Mouse (Mus musculus): ENCODE results near the gene Tmem63c.

Gene Tmem63c

GRCm38 (mm10) chr12:87029251-87029976, 8.3 kb downstream of the Tmem63c start:
- Histone ChIP-seq H3K9me3 (ENCODE audit: low read length) (no peaks in the 10 kb centered on the region), H3K27me3 (ENCODE audit: insufficient read depth, low read length) (peaks cover 25% of the 10 kb centered on the region), H3K36me3 (ENCODE audit: insufficient read depth, low read length) (no peaks in the 10 kb centered on the region), H3K4me1 (replicated peaks; ENCODE audit: low read depth, low read length) (peaks cover 32% of the 10 kb centered on the region), H3K4me3 (replicated peaks; ENCODE audit: low read length) (no peak overlapping the region)
- TF ChIP-seq POU5F1 (IDR thresholded peaks at IDR 0.05; ENCODE audit: borderline replicate concordance, low read length) (no peak), NANOG (IDR thresholded peaks at IDR 0.05; ENCODE audit: borderline replicate concordance, low read length) (no peak), CTCF (conservative IDR thresholded peaks at IDR 0.05; ENCODE audit: low read length) (no peak)

- no peaks in the 10 kb centered on the region for H3K36me3 ChIP-seq (ENCODE audit: insufficient read depth, low read length)
- TF ChIP-seq POU5F1 (IDR thresholded peaks at IDR 0.05; ENCODE audit: borderline replicate concordance, low read length) (no peak), CTCF (conservative IDR thresholded peaks at IDR 0.05; ENCODE audit: low read length) (no peak), NANOG (IDR thresholded peaks at IDR 0.05; ENCODE audit: borderline replicate concordance, low read length) (no peak)
- H3K4me3 ChIP-seq (replicated peaks; ENCODE audit: low read length), result no peak overlapping the region
- no peaks in the 10 kb centered on the region for H3K9me3 ChIP-seq (ENCODE audit: low read length)
- peaks cover 18% of the 10 kb centered on the region for H3K4me1 ChIP-seq (replicated peaks; ENCODE audit: low read depth, low read length)
- H3K27me3 ChIP-seq (ENCODE audit: insufficient read depth, low read length), result peaks cover 25% of the 10 kb centered on the region
These were observed 10.1 kb downstream of the Tmem63c start for GRCm38 (mm10) chr12:87031163-87031763.

GRCm38 (mm10) chr12:87036631-87037030, 15.5 kb downstream of the Tmem63c start:
- no peaks in the 10 kb centered on the region for H3K27me3 ChIP-seq (ENCODE audit: insufficient read depth, low read length)
- TF ChIP-seq CTCF (conservative IDR thresholded peaks at IDR 0.05; ENCODE audit: low read length) (no peak), POU5F1 (IDR thresholded peaks at IDR 0.05; ENCODE audit: borderline replicate concordance, low read length) (no peak), NANOG (IDR thresholded peaks at IDR 0.05; ENCODE audit: borderline replicate concordance, low read length) (no peak)
- H3K4me1 ChIP-seq (replicated peaks; ENCODE audit: low read depth, low read length), result no peaks in the 10 kb centered on the region
- H3K4me3 ChIP-seq (replicated peaks; ENCODE audit: low read length), result no peak overlapping the region
- H3K36me3 ChIP-seq (ENCODE audit: insufficient read depth, low read length), result no peaks in the 10 kb centered on the region
- H3K9me3 ChIP-seq (ENCODE audit: low read length), result no peaks in the 10 kb centered on the region

DNA sequence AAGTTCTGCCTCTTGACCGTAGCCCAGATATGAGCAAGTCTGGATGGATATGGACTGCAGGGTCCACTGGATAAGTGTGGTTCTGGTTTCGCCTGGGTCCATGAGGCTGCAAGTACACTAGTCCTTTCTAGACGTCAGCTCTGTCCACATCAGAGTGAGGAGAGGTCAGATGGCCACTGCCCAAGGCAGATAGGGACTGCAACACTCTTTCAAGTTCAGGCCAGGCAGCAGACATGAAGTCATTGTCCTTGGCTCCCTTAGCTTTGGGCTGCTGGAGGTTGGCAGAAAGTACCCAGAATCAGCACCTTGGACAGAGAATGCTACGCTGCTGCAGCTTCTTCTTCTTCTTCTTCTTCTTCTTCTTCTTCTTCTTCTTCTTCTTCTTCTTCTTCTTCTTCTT, 19.0 kb downstream of the Tmem63c start:
- Histone ChIP-seq H3K36me3 (ENCODE audit: insufficient read depth, low read length) (no peaks in the 10 kb centered on the region), H3K27me3 (ENCODE audit: insufficient read depth, low read length) (no peaks in the 10 kb centered on the region), H3K4me1 (replicated peaks; ENCODE audit: low read depth, low read length) (peaks cover 13% of the 10 kb centered on the region), H3K9me3 (ENCODE audit: low read length) (no peaks in the 10 kb centered on the region), H3K4me3 (replicated peaks; ENCODE audit: low read length) (no peak overlapping the region)
- TF ChIP-seq CTCF (conservative IDR thresholded peaks at IDR 0.05; ENCODE audit: low read length) (no peak), POU5F1 (IDR thresholded peaks at IDR 0.05; ENCODE audit: borderline replicate concordance, low read length) (no peak), NANOG (IDR thresholded peaks at IDR 0.05; ENCODE audit: borderline replicate concordance, low read length) (no peak)

DNA sequence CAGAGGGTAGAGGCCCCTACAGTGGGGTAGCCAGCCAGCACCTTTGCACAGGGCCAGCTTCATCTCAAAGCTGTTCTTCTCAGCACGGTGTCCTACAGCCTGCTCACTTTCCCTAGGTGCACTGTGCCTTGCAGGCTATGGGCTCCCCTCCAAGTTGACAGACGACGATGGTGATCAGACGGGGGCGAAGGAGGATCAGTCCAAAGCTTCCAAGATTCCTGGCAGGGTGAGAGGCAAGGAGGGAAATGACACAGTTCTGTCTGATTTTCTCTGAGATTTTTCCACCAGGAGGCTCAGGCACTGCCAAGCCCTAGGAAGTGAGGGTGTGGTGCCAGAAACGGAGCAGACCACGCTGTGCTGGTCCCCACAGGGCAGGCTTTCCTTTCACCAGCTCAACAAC, 19.7 kb downstream of the Tmem63c start:
- Histone ChIP-seq H3K27me3 (ENCODE audit: insufficient read depth, low read length) (no peaks in the 10 kb centered on the region), H3K4me3 (replicated peaks; ENCODE audit: low read length) (no peak overlapping the region), H3K36me3 (ENCODE audit: insufficient read depth, low read length) (no peaks in the 10 kb centered on the region), H3K9me3 (ENCODE audit: low read length) (no peaks in the 10 kb centered on the region), H3K4me1 (replicated peaks; ENCODE audit: low read depth, low read length) (peaks cover 15% of the 10 kb centered on the region)
- no peak for TF ChIP-seq CTCF (conservative IDR thresholded peaks at IDR 0.05; ENCODE audit: low read length)
- no peak for TF ChIP-seq NANOG (IDR thresholded peaks at IDR 0.05; ENCODE audit: borderline replicate concordance, low read length)
- no peak for TF ChIP-seq POU5F1 (IDR thresholded peaks at IDR 0.05; ENCODE audit: borderline replicate concordance, low read length)

DNA sequence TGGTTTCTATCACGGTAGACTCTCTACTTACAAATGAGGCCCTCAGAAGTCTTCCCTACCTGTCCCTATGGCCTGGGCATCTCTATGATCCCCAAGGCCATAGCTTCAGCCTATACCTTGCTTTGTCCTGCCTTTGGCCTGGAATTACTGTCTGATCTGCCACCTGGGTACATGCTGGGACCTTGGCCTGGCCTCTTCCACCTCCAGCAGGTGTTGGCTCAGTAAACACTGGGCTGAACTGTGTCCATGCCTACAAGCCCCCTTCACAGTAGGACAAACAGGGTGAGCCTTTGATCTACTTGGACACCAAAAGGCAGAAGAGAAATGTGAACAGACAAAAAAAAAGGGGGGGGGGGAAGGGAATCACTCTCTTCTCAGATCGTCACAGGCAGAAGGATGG, 21.3 kb downstream of the Tmem63c start:
- no peaks in the 10 kb centered on the region for H3K9me3 ChIP-seq (ENCODE audit: low read length)
- no peaks in the 10 kb centered on the region for H3K36me3 ChIP-seq (ENCODE audit: insufficient read depth, low read length)
- H3K27me3 ChIP-seq (ENCODE audit: insufficient read depth, low read length), result no peaks in the 10 kb centered on the region
- TF ChIP-seq NANOG (IDR thresholded peaks at IDR 0.05; ENCODE audit: borderline replicate concordance, low read length) (no peak), CTCF (conservative IDR thresholded peaks at IDR 0.05; ENCODE audit: low read length) (no peak), POU5F1 (IDR thresholded peaks at IDR 0.05; ENCODE audit: borderline replicate concordance, low read length) (no peak)
- peaks cover 15% of the 10 kb centered on the region for H3K4me1 ChIP-seq (replicated peaks; ENCODE audit: low read depth, low read length)
- no peak overlapping the region for H3K4me3 ChIP-seq (replicated peaks; ENCODE audit: low read length)

GRCm38 (mm10) chr12:87043221-87043620, 22.1 kb downstream of the Tmem63c start:
- H3K9me3 ChIP-seq (ENCODE audit: low read length), result no peaks in the 10 kb centered on the region
- peaks cover 15% of the 10 kb centered on the region for H3K4me1 ChIP-seq (replicated peaks; ENCODE audit: low read depth, low read length)
- no peak for TF ChIP-seq CTCF (conservative IDR thresholded peaks at IDR 0.05; ENCODE audit: low read length)
- TF ChIP-seq POU5F1 (IDR thresholded peaks at IDR 0.05; ENCODE audit: borderline replicate concordance, low read length), result no peak
- no peak for TF ChIP-seq NANOG (IDR thresholded peaks at IDR 0.05; ENCODE audit: borderline replicate concordance, low read length)
- no peaks in the 10 kb centered on the region for H3K36me3 ChIP-seq (ENCODE audit: insufficient read depth, low read length)
- no peak overlapping the region for H3K4me3 ChIP-seq (replicated peaks; ENCODE audit: low read length)
- no peaks in the 10 kb centered on the region for H3K27me3 ChIP-seq (ENCODE audit: insufficient read depth, low read length)

- Histone ChIP-seq H3K9me3 (ENCODE audit: low read length) (no peaks in the 10 kb centered on the region), H3K36me3 (ENCODE audit: insufficient read depth, low read length) (no peaks in the 10 kb centered on the region), H3K27me3 (ENCODE audit: insufficient read depth, low read length) (no peaks in the 10 kb centered on the region; the same call in 1 of the 2 replicates), H3K4me1 (replicated peaks; ENCODE audit: low read depth, low read length) (peaks cover 15% of the 10 kb centered on the region), H3K4me3 (replicated peaks; ENCODE audit: low read length) (no peak overlapping the region)
- no peak for TF ChIP-seq POU5F1 (IDR thresholded peaks at IDR 0.05; ENCODE audit: borderline replicate concordance, low read length)
- TF ChIP-seq CTCF (conservative IDR thresholded peaks at IDR 0.05; ENCODE audit: low read length), result no peak
- no peak for TF ChIP-seq NANOG (IDR thresholded peaks at IDR 0.05; ENCODE audit: borderline replicate concordance, low read length)
These were observed 23.6 kb downstream of the Tmem63c start for GRCm38 (mm10) chr12:87044711-87045110.

Data from E14TG2a.4 (cell line).